8 mouse cellular contexts compared by ENCODE assay signal in genomic region chr5:45474215-45474614, GRCm38 (mm10). TPM values are rescaled to one million over a fixed set of nuclear protein-coding genes. Genes with fewer than 3 reads are reported as not detected.
DNase-seq lines count a peak whose midpoint lies in the region; ATAC-seq lines count a peak whose summit lies in the region.

No protein-coding gene starts in this region.

- no peak overlapping the region for H3K4me3 ChIP-seq in heart, embryonic 12.5 days
- no peak overlapping the region for H3K4me3 ChIP-seq in forebrain, embryonic 15.5 days

- no peak overlapping the region for H3K27ac ChIP-seq in heart, embryonic 12.5 days (ENCODE audit: poor library complexity, severe bottlenecking)
- no peak overlapping the region for H3K27ac ChIP-seq in forebrain, embryonic 15.5 days (replicated peaks)

- H3K4me1 ChIP-seq in heart, embryonic 12.5 days (replicated peaks) = no peaks in the 10 kb centered on the region
- peaks cover 17% of the 10 kb centered on the region for H3K4me1 ChIP-seq in forebrain, embryonic 15.5 days

- no peaks in the 10 kb centered on the region for H3K9me3 ChIP-seq in heart, embryonic 12.5 days (replicated peaks)
- no peaks in the 10 kb centered on the region for H3K9me3 ChIP-seq in forebrain, embryonic 15.5 days

- no peak overlapping the region for H3K9ac ChIP-seq in heart, embryonic 12.5 days
- no peak overlapping the region for H3K9ac ChIP-seq in forebrain, embryonic 15.5 days (replicated peaks)

- no peak overlapping the region for H3K4me2 ChIP-seq in heart, embryonic 12.5 days
- no peak overlapping the region for H3K4me2 ChIP-seq in forebrain, embryonic 15.5 days (replicated peaks)

- 24% methylated on average over 6 of the region's 6 CpGs for WGBS in heart, embryonic 12.5 days
- 30% methylated on average over 6 of the region's 6 CpGs for WGBS in forebrain, embryonic 15.5 days

- peaks cover 14% of the 10 kb centered on the region for H3K27me3 ChIP-seq in heart, embryonic 12.5 days (replicated peaks)
- no peaks in the 10 kb centered on the region for H3K27me3 ChIP-seq in forebrain, embryonic 15.5 days

- ATAC-seq in heart, embryonic 12.5 days (ENCODE audit: insufficient number of reproducible peaks, low FRiP score) = no peak
- ATAC-seq in forebrain, embryonic 15.5 days (replicated peaks) = peak; percentile 57; the same call in 1 of the 2 replicates

- DNase-seq in heart, adult 11 months = peak; percentile 41
- peak; percentile 63 for DNase-seq in CD4-positive helper T cell, adult 2 months (ENCODE audit: low read depth, low spot score)
- DNase-seq in brain, adult 2 months (ENCODE audit: low read depth, low spot score) = peak; percentile 90
- DNase-seq in kidney, postnatal 4 days = peak; percentile 22 to 47
- DNase-seq in mesoderm, embryonic 11.5 days (ENCODE audit: low read depth, low spot score) = peak; percentile 74
- peak; percentile 23 for DNase-seq in thymus, postnatal 25 days

- no peaks in the 10 kb centered on the region for H3K36me3 ChIP-seq in heart, embryonic 12.5 days
- H3K36me3 ChIP-seq in forebrain, embryonic 15.5 days = no peaks in the 10 kb centered on the region

RNA-seq across cellular contexts. Expression of gene Lap3, which starts 19.0 kb away (rescaled TPM):
- polyA plus RNA-seq in heart, embryonic 12.5 days (2016; fragmentation: Nextera tagmentation; extraction: Ambion mirVana) = 72.5 and 73.7 TPM in 2 replicates
- polyA plus RNA-seq in forebrain, embryonic 15.5 days (2015; fragmentation: Nextera tagmentation; extraction: Ambion mirVana) = 36.5 and 40.6 TPM in 2 replicates

RNA-seq across cellular contexts. Expression of gene Clrn2, which starts 20.7 kb away (rescaled TPM):
- polyA plus RNA-seq in heart, embryonic 12.5 days (2016; fragmentation: Nextera tagmentation; extraction: Ambion mirVana) = not detected in 2 replicates
- 0.20 and 0.37 TPM in 2 replicates for polyA plus RNA-seq in forebrain, embryonic 15.5 days (2015; fragmentation: Nextera tagmentation; extraction: Ambion mirVana)

RNA-seq across cellular contexts. Expression of gene Qdpr, which starts 24.2 kb away (rescaled TPM):
- polyA plus RNA-seq in heart, embryonic 12.5 days (2016; fragmentation: Nextera tagmentation; extraction: Ambion mirVana) = 83.9 and 89.1 TPM in 2 replicates
- polyA plus RNA-seq in forebrain, embryonic 15.5 days (2015; fragmentation: Nextera tagmentation; extraction: Ambion mirVana) = 107 and 110 TPM in 2 replicates

RNA-seq across cellular contexts. Expression of gene Med28, which starts 45.8 kb away (rescaled TPM):
- 183 TPM in 2 replicates for polyA plus RNA-seq in heart, embryonic 12.5 days (2016; fragmentation: Nextera tagmentation; extraction: Ambion mirVana)
- polyA plus RNA-seq in forebrain, embryonic 15.5 days (2015; fragmentation: Nextera tagmentation; extraction: Ambion mirVana) = 302 TPM in 2 replicates

Comparison
In these comparisons a context has a peak if more than half of its experiments do, and no peak if none do; other contexts are left out.
1. DNase-seq: peak in every context shown above with its lines; median percentile 90 in brain, adult 2 months; 74 in mesoderm, embryonic 11.5 days; 63 in CD4-positive helper T cell, adult 2 months; 41 in heart, adult 11 months; 34 in kidney, postnatal 4 days; 23 in thymus, postnatal 25 days.